Mouse (Mus musculus): ENCODE results near the gene Ssbp2. TPM values are rescaled to one million over a fixed set of nuclear protein-coding genes. Genes with fewer than 3 reads are reported as not detected.
A peak's percentile ranks its signal among the peaks of the same experiment; 100 is the strongest.

Ssbp2 gene
- polyA plus RNA-seq, 1 experiment, result 18.1 TPM

DNA sequence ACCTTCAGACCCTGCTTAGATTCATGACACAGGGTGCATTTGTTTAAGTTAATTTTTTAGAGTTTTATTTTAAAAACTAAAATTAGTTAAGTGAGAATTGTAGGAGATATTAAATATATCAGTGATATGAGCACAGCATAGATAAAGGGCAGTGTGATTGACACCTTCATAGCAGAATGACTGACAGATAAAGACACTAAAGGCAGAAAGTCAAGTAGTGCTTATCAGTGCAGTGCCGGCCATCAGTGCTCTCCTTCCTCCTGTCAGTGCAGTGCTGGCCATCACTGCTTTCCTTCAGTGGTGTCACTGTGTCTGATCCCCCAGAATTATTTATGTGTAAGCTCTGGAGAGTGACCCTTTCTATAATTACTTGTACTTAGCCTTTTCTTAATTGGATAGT lies 159.3 kb downstream of the Ssbp2 start:
- no peak for TF ChIP-seq CTCF (conservative IDR thresholded peaks at IDR 0.05; ENCODE audit: insufficient read depth, insufficient read length, low read depth, low read length)
- TF ChIP-seq POLR2A (IDR thresholded peaks at IDR 0.05; ENCODE audit: low read depth, low read length), result no peak

GRCm38 (mm10) chr13:91620541-91620940 lies 160.5 kb downstream of the Ssbp2 start:
- no peak overlapping the region for H3K4me3 ChIP-seq (ENCODE audit: insufficient read depth, low read depth, low read length)
- 96% methylated on average over 3 of the region's 3 CpGs for WGBS
- H3K4me1 ChIP-seq (ENCODE audit: control insufficient read depth, insufficient read depth, low read length), result no peaks in the 10 kb centered on the region
- no peak overlapping the region for H3K27ac ChIP-seq (ENCODE audit: insufficient read depth, low read depth, low read length)
- TF ChIP-seq CTCF (conservative IDR thresholded peaks at IDR 0.05; ENCODE audit: insufficient read depth, insufficient read length, low read depth, low read length) (no peak), POLR2A (IDR thresholded peaks at IDR 0.05; ENCODE audit: low read depth, low read length) (no peak)
- H3K36me3 ChIP-seq (ENCODE audit: control insufficient read depth, insufficient read depth, low read length), result no peaks in the 10 kb centered on the region
- no peak for DNase-seq
- H3K27me3 ChIP-seq (replicated peaks; ENCODE audit: control insufficient read depth, insufficient read depth, low read length), result no peaks in the 10 kb centered on the region

More for the DNA sequence above, 159.3 kb downstream of the Ssbp2 start:
- Histone ChIP-seq H3K27ac (ENCODE audit: insufficient read depth, low read depth, low read length) (no peak overlapping the region), H3K36me3 (ENCODE audit: control insufficient read depth, insufficient read depth, low read length) (no peaks in the 10 kb centered on the region), H3K4me1 (ENCODE audit: control insufficient read depth, insufficient read depth, low read length) (no peaks in the 10 kb centered on the region), H3K27me3 (replicated peaks; ENCODE audit: control insufficient read depth, insufficient read depth, low read length) (no peaks in the 10 kb centered on the region), H3K4me3 (ENCODE audit: insufficient read depth, low read depth, low read length) (no peak overlapping the region)
- DNase-seq, result no peak
- WGBS, result 86% methylated on average over 1 of the region's 1 CpGs

DNA sequence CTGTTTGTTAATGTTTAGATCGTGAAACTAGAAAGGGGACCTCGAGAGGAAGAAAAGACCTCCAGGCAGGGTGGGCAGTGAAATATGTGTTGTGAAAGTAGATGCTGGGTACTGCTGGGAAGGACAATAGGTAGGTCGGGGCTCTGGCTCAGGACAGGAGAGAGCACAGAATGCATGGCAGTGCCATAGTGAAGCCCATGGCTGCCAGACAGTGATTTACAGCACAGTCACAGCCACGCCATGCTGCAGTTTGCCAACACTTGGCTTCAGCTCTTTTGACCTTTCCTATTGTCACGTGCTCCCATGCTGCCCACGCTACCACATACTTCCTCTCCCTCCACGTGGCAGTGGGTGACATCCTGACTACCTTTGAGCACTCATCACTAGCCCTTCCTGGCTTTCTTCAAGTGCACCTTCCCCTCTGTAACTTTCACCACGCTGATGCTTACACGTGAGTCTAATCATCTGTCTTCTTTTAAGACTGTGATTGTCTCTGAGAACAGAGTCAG lies 171.3 kb downstream of the Ssbp2 start:
- TF ChIP-seq CTCF (conservative IDR thresholded peaks at IDR 0.05; ENCODE audit: insufficient read depth, insufficient read length, low read depth, low read length) (no peak), POLR2A (IDR thresholded peaks at IDR 0.05; ENCODE audit: low read depth, low read length) (no peak)
- H3K27ac ChIP-seq (ENCODE audit: insufficient read depth, low read depth, low read length), result no peak overlapping the region
- 42% methylated on average over 9 of the region's 9 CpGs for WGBS
- H3K4me3 ChIP-seq (ENCODE audit: insufficient read depth, low read depth, low read length), result no peak overlapping the region
- no peaks in the 10 kb centered on the region for H3K36me3 ChIP-seq (ENCODE audit: control insufficient read depth, insufficient read depth, low read length)
- 0 out of 2 replicates have a peak, but pooled peaks cover 5% of the 10 kb centered on the region for H3K4me1 ChIP-seq (ENCODE audit: control insufficient read depth, insufficient read depth, low read length)
- no peak for DNase-seq
- H3K27me3 ChIP-seq (replicated peaks; ENCODE audit: control insufficient read depth, insufficient read depth, low read length), result no peaks in the 10 kb centered on the region

DNA sequence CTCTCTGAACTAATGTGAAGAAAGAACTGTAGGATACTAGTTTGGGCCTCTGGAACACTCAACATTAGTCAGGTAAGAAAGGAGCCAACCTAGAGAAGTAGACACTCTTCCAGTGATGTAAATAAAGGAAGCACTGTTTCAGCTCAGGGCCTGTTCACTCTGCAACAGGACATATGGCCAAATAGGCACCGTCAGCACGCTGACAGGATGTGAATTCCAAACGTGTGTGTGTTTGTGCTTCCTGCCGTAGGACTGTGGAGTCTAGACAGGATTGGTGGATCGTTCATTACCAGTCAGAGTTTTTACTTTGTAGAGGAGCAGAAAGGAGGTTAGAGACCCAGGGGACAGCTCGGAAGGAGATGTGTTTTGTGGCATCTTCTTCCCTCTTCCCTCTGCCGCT lies 174.0 kb downstream of the Ssbp2 start:
- Histone ChIP-seq H3K27ac (ENCODE audit: insufficient read depth, low read depth, low read length) (no peak overlapping the region), H3K36me3 (ENCODE audit: control insufficient read depth, insufficient read depth, low read length) (no peaks in the 10 kb centered on the region), H3K4me1 (ENCODE audit: control insufficient read depth, insufficient read depth, low read length) (0 out of 2 replicates have a peak, but pooled peaks cover 5% of the 10 kb centered on the region), H3K4me3 (ENCODE audit: insufficient read depth, low read depth, low read length) (no peak overlapping the region), H3K27me3 (replicated peaks; ENCODE audit: control insufficient read depth, insufficient read depth, low read length) (no peaks in the 10 kb centered on the region)
- no peak for DNase-seq
- TF ChIP-seq POLR2A (IDR thresholded peaks at IDR 0.05; ENCODE audit: low read depth, low read length) (no peak), CTCF (conservative IDR thresholded peaks at IDR 0.05; ENCODE audit: insufficient read depth, insufficient read length, low read depth, low read length) (no peak)
- 58% methylated on average over 7 of the region's 7 CpGs for WGBS

DNA sequence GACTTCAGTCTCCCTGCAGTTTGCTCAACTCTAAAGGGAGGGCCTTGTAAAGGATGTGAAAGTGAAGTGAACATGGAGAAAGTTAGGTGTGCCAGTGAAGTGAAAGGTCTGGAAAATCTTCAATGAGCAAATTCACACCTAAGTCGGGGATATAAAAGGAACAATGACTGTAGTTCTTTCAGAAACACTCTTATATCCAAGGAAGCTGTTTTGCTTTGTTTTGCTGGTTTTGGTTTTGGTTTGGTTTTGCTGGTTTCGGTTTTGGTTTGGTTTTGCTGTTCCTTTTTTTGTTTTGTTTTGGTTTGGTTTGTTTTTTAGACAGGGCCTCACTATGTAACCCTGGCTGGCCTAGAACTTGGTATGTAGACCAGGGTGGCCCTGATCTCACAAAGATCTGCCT lies 175.9 kb downstream of the Ssbp2 start:
- H3K4me1 ChIP-seq (ENCODE audit: control insufficient read depth, insufficient read depth, low read length), result 0 out of 2 replicates have a peak, but pooled peaks cover 5% of the 10 kb centered on the region
- no peaks in the 10 kb centered on the region for H3K36me3 ChIP-seq (ENCODE audit: control insufficient read depth, insufficient read depth, low read length)
- H3K4me3 ChIP-seq (ENCODE audit: insufficient read depth, low read depth, low read length), result no peak overlapping the region
- no peak for DNase-seq
- H3K27ac ChIP-seq (ENCODE audit: insufficient read depth, low read depth, low read length), result no peak overlapping the region; the same call in 1 of the 2 replicates
- no peaks in the 10 kb centered on the region for H3K27me3 ChIP-seq (replicated peaks; ENCODE audit: control insufficient read depth, insufficient read depth, low read length)
- 75% methylated on average over 2 of the region's 2 CpGs for WGBS
- TF ChIP-seq CTCF (conservative IDR thresholded peaks at IDR 0.05; ENCODE audit: insufficient read depth, insufficient read length, low read depth, low read length) (no peak), POLR2A (IDR thresholded peaks at IDR 0.05; ENCODE audit: low read depth, low read length) (no peak)

GRCm38 (mm10) chr13:91636814-91637213 lies 176.7 kb downstream of the Ssbp2 start:
- Histone ChIP-seq H3K27ac (ENCODE audit: insufficient read depth, low read depth, low read length) (no peak overlapping the region), H3K4me3 (ENCODE audit: insufficient read depth, low read depth, low read length) (no peak overlapping the region), H3K4me1 (ENCODE audit: control insufficient read depth, insufficient read depth, low read length) (0 out of 2 replicates have a peak, but pooled peaks cover 2% of the 10 kb centered on the region), H3K27me3 (replicated peaks; ENCODE audit: control insufficient read depth, insufficient read depth, low read length) (no peaks in the 10 kb centered on the region), H3K36me3 (ENCODE audit: control insufficient read depth, insufficient read depth, low read length) (no peaks in the 10 kb centered on the region)
- TF ChIP-seq CTCF (conservative IDR thresholded peaks at IDR 0.05; ENCODE audit: insufficient read depth, insufficient read length, low read depth, low read length), result peak; percentile 93
- TF ChIP-seq POLR2A (IDR thresholded peaks at IDR 0.05; ENCODE audit: low read depth, low read length), result no peak
- 13% methylated on average over 5 of the region's 5 CpGs for WGBS
- peak; percentile 80 for DNase-seq

- DNase-seq, result no peak
- Histone ChIP-seq H3K4me1 (ENCODE audit: control insufficient read depth, insufficient read depth, low read length) (0 out of 2 replicates have a peak, but pooled peaks cover 2% of the 10 kb centered on the region), H3K27ac (ENCODE audit: insufficient read depth, low read depth, low read length) (no peak overlapping the region), H3K36me3 (ENCODE audit: control insufficient read depth, insufficient read depth, low read length) (no peaks in the 10 kb centered on the region), H3K4me3 (ENCODE audit: insufficient read depth, low read depth, low read length) (no peak overlapping the region), H3K27me3 (replicated peaks; ENCODE audit: control insufficient read depth, insufficient read depth, low read length) (no peaks in the 10 kb centered on the region)
- 79% methylated on average over 5 of the region's 5 CpGs for WGBS
- TF ChIP-seq CTCF (conservative IDR thresholded peaks at IDR 0.05; ENCODE audit: insufficient read depth, insufficient read length, low read depth, low read length) (no peak), POLR2A (IDR thresholded peaks at IDR 0.05; ENCODE audit: low read depth, low read length) (no peak)
These were observed 178.8 kb downstream of the Ssbp2 start for GRCm38 (mm10) chr13:91638836-91639235.

All from kidney, adult 2 months (tissue).